Mouse (Mus musculus): Measurements from ENCODE around the gene Fxyd3.

DNA sequence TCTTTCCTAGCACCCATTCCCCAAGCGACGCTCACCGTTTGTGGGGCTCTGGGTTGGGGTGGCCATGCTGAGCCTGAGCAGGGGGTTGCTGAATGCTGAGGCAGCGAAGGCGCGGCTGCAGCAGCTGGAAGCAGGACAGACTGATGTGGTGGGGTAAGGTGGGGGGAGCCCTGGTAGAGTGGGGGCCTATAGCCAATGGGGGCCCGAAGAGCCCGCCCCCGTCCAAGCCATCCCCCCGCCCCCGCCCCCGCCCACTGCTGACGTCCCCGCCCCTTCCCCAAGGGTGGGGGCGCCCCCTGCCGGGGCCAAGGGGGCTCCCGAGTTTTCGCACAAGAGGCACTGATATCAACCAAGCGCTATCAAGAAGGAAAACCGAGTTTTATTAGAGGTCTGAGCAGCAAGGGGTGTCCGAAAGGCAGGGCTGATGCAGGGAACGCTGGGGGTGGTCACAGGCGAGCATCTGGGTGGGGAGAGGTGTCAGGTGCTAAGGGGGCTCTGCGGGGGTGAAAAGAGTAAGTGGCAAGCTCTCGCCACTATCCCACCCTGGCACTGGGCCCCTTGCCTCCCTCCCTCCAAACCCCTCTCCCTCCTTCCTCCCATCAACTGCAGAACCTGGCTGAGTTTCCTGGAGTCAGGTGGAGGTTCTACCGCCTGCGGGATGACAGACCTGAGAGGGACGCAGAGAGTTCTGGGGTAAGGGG is 25.0 kb downstream of the Fxyd3 start, which contains the start of gene Fxyd7:
- TF ChIP-seq CTCF (IDR thresholded peaks at IDR 0.05; ENCODE audit: low read depth, low read length), result no peak
- no peak for TF ChIP-seq POLR2A (IDR thresholded peaks at IDR 0.05; ENCODE audit: borderline replicate concordance, low read depth, low read length)

Data from bone marrow macrophage, adult 2 months (primary cell).